Mouse (Mus musculus) hindbrain, embryonic 11.5 days (tissue): ENCODE measurements around the gene E130309D02Rik. TPM values are rescaled to one million over a fixed set of nuclear protein-coding genes. Genes with fewer than 3 reads are reported as not detected.

ENCODE experiments used
- ATAC-seq: fragments of 200-750 bp; cut with Nextera tagmentation; 2 replicates; pipeline ENCODE4 v1.8.0; 2017; ENCODE audit warnings: mild to moderate bottlenecking, moderate TSS enrichment, moderate library complexity; ENCODE audit not compliant: low FRiP score
- DNase-seq: peaks from one replicate; pipeline ENCODE4 v3.0.0-alpha.2; 2015; ENCODE audit warnings: low spot score
- H3K27ac ChIP-seq: fragments of 300-500 bp; sonication (generic); 2 replicates; pipeline ENCODE4 v1.5.1; 2014; ENCODE audit warnings: mild to moderate bottlenecking, low read depth, low read length
- H3K27me3 ChIP-seq: fragments of 300-500 bp; sonication (generic); 2 replicates; pipeline ENCODE4 v1.6.1; 2014; ENCODE audit warnings: mild to moderate bottlenecking, low read length, moderate library complexity, mixed read lengths; ENCODE audit not compliant: control insufficient read depth, insufficient read depth
- H3K36me3 ChIP-seq: fragments of 300-500 bp; sonication (generic); 2 replicates; pipeline ENCODE4 v1.6.1; 2014; ENCODE audit warnings: mild to moderate bottlenecking, low read length, moderate library complexity, mixed read lengths; ENCODE audit not compliant: control insufficient read depth, insufficient read depth
- H3K4me1 ChIP-seq: fragments of 300-500 bp; sonication (generic); replicated peaks from 2 replicates; pipeline ENCODE4 v1.6.1; 2014; ENCODE audit warnings: low read length, mixed read lengths; ENCODE audit not compliant: control insufficient read depth, insufficient read depth
- H3K4me2 ChIP-seq: fragments of 300-500 bp; sonication (generic); replicated peaks from 2 replicates; pipeline ENCODE4 v1.6.1; 2014; ENCODE audit warnings: mild to moderate bottlenecking, low read depth, low read length
- H3K4me3 ChIP-seq: fragments of 300-500 bp; sonication (generic); 2 replicates; pipeline ENCODE4 v1.5.1; 2014; ENCODE audit warnings: low read depth, low read length
- H3K9ac ChIP-seq: fragments of 300-500 bp; sonication (generic); 2 replicates; pipeline ENCODE4 v1.6.1; 2014; ENCODE audit warnings: low read depth, low read length
- H3K9me3 ChIP-seq: fragments of 300-500 bp; sonication (generic); 2 replicates; pipeline ENCODE4 v1.6.1; 2016; ENCODE audit warnings: low read length; ENCODE audit not compliant: control insufficient read depth
- WGBS: fragments of 180-500 bp; shearing (Covaris S2); extraction: QIAGEN DNeasy Blood & Tissue Kit; methylation state at CpG from one replicate; pipeline ENCODE4 v1.1.7; 2014; 5-methylcytosine and 5-hydroxymethylcytosine counted together
- polyA plus RNA-seq: library from polyadenylated mRNA; unstranded; fragments of >200 nt; fragmentation: Nextera tagmentation; extraction: Ambion mirVana; gene quantifications from 2 replicates; pipeline ENCODE4 v1.2.1, GENCODE M21; 2014

E130309D02Rik gene
- 34.1 and 42.9 TPM in 2 replicates for polyA plus RNA-seq

GRCm38 (mm10) chr5:143314730-143315513, at the start of gene E130309D02Rik:
Gene E130309D02Rik, minus strand, starts transcription at chr5:143315360.
- under 1% methylated on average over 90 of the region's 101 CpGs for WGBS
- peak within 1 kb of the TSS; percentile 90 for H3K4me3 ChIP-seq

GRCm38 (mm10) chr5:143363678-143364615, 48.8 kb upstream of the E130309D02Rik start:
- ATAC-seq (peak; percentile 84), DNase-seq (peak; percentile 75)
- Histone ChIP-seq H3K4me2 (peak overlapping the region; percentile 96), H3K9me3 (no peaks in the 10 kb centered on the region), H3K27me3 (peaks cover 11% of the 10 kb centered on the region), H3K4me3 (peak overlapping the region; percentile 48), H3K36me3 (no peaks in the 10 kb centered on the region), H3K27ac (no peak overlapping the region), H3K9ac (peak overlapping the region; percentile 65), H3K4me1 (peaks cover 7% of the 10 kb centered on the region)
- under 1% methylated on average over 47 of the region's 47 CpGs for WGBS

More at GRCm38 (mm10) chr5:143314730-143315513, at the start of gene E130309D02Rik:
- Histone ChIP-seq H3K4me2 (peak within 1 kb of the TSS; percentile 74), H3K36me3 (0 out of 2 replicates have a peak, but pooled peaks cover 12% of the 10 kb centered on the region), H3K27ac (peak within 1 kb of the TSS; percentile 96), H3K4me1 (no peaks in the 10 kb centered on the region; the same call in 1 of the 2 replicates), H3K27me3 (no peaks in the 10 kb centered on the region), H3K9ac (peak within 1 kb of the TSS; percentile 97), H3K9me3 (no peaks in the 10 kb centered on the region)
- peak; percentile 88 for ATAC-seq
- DNase-seq = peak; percentile 96

- ATAC-seq (no peak), DNase-seq (no peak)
- Histone ChIP-seq H3K4me1 (peaks cover 9% of the 10 kb centered on the region), H3K4me3 (no peak overlapping the region), H3K27ac (no peak overlapping the region), H3K27me3 (peaks cover 6% of the 10 kb centered on the region; the same call in 1 of the 2 replicates), H3K4me2 (no peak overlapping the region), H3K9ac (no peak overlapping the region), H3K9me3 (no peaks in the 10 kb centered on the region), H3K36me3 (no peaks in the 10 kb centered on the region)
- 67% methylated on average over 7 of the region's 7 CpGs for WGBS
Measured at GRCm38 (mm10) chr5:143361428-143361827, 46.3 kb upstream of the E130309D02Rik start.

GRCm38 (mm10) chr5:143360000-143360399, 44.8 kb upstream of the E130309D02Rik start:
- H3K9ac ChIP-seq = no peak overlapping the region
- no peak for ATAC-seq
- no peak overlapping the region for H3K4me2 ChIP-seq
- WGBS = 65% methylated on average over 5 of the region's 5 CpGs
- no peak overlapping the region for H3K4me3 ChIP-seq
- no peaks in the 10 kb centered on the region for H3K9me3 ChIP-seq
- no peaks in the 10 kb centered on the region for H3K36me3 ChIP-seq
- DNase-seq = peak; percentile 43
- peaks cover 9% of the 10 kb centered on the region for H3K4me1 ChIP-seq
- H3K27me3 ChIP-seq = peaks cover 6% of the 10 kb centered on the region; the same call in 1 of the 2 replicates
- no peak overlapping the region for H3K27ac ChIP-seq

GRCm38 (mm10) chr5:143359263-143359662, 44.1 kb upstream of the E130309D02Rik start:
- Histone ChIP-seq H3K4me1 (peaks cover 4% of the 10 kb centered on the region), H3K4me2 (no peak overlapping the region), H3K9ac (no peak overlapping the region), H3K4me3 (no peak overlapping the region), H3K9me3 (no peaks in the 10 kb centered on the region), H3K36me3 (no peaks in the 10 kb centered on the region), H3K27ac (no peak overlapping the region), H3K27me3 (peaks cover 6% of the 10 kb centered on the region; the same call in 1 of the 2 replicates)
- no peak for DNase-seq
- WGBS = 36% methylated on average over 7 of the region's 7 CpGs
- no peak for ATAC-seq

GRCm38 (mm10) chr5:143357564-143357963, 42.4 kb upstream of the E130309D02Rik start:
- H3K9me3 ChIP-seq = no peaks in the 10 kb centered on the region
- 0 out of 2 replicates have a peak overlapping the region, but pooled peaks have one; percentile 15 for H3K9ac ChIP-seq
- peak; percentile 27 for DNase-seq
- peaks cover 6% of the 10 kb centered on the region; the same call in 1 of the 2 replicates for H3K27me3 ChIP-seq
- no peak overlapping the region for H3K27ac ChIP-seq
- H3K4me1 ChIP-seq = peaks cover 2% of the 10 kb centered on the region; the same call in 1 of the 2 replicates
- H3K4me3 ChIP-seq = peak overlapping the region; percentile 4; the same call in 1 of the 2 replicates
- WGBS = 3% methylated on average over 28 of the region's 28 CpGs
- peak overlapping the region; percentile 32 for H3K4me2 ChIP-seq
- ATAC-seq = no peak
- H3K36me3 ChIP-seq = no peaks in the 10 kb centered on the region

- 18% methylated on average over 17 of the region's 17 CpGs for WGBS
- H3K36me3 ChIP-seq = no peaks in the 10 kb centered on the region
- H3K9me3 ChIP-seq = no peaks in the 10 kb centered on the region
- peaks cover 2% of the 10 kb centered on the region; the same call in 1 of the 2 replicates for H3K4me1 ChIP-seq
- no peak within 1 kb of the TSS for H3K27ac ChIP-seq
- ATAC-seq = no peak
- H3K9ac ChIP-seq = 0 out of 2 replicates have a peak within 1 kb of the TSS, but pooled peaks have one; percentile 15
- H3K4me2 ChIP-seq = peak within 1 kb of the TSS; percentile 32
- DNase-seq = peak; percentile 54
- peak within 1 kb of the TSS; percentile 4; the same call in 1 of the 2 replicates for H3K4me3 ChIP-seq
- H3K27me3 ChIP-seq = peaks cover 6% of the 10 kb centered on the region; the same call in 1 of the 2 replicates
Measured at GRCm38 (mm10) chr5:143356686-143357388, 41.7 kb upstream of the E130309D02Rik start, which contains the start of gene Grid2ip. Gene Grid2ip, plus strand, starts transcription at chr5:143357338.
